Mouse (Mus musculus): ENCODE data around the gene Epb41.

DNA sequence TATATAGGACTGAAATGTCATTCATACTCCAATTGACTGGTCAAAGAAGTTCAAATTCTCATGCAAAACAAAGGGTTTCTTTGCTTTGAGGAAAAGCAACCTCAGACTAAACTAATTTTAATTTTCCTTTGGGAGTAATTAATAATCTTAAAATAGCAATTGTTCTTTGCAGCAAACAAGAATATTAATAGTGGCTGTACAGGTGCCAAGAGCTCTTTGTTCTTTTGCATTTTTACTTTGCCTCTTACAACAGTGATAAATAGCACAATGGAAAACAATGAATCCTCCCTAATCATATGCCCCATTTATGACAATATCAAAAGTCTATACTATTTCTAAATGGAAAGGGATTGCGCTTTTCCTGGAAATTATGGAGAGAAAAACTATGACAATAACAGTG is 47.3 kb downstream of the Epb41 start:
- TF ChIP-seq CTCF (IDR thresholded peaks at IDR 0.05; ENCODE audit: extremely low read depth, insufficient read length, insufficient replicate concordance, low read depth, low read length), result no peak
- no peak for TF ChIP-seq POLR2A (IDR thresholded peaks at IDR 0.05; ENCODE audit: low read depth, low read length)
